Mouse (Mus musculus): Measurements from ENCODE around the gene Rab29. TPM values are rescaled to one million over a fixed set of nuclear protein-coding genes. Genes with fewer than 3 reads are reported as not detected.

The Rab29 gene
- polyA plus RNA-seq, 1 experiment from 2014 or later = 14.7 TPM

- no peak for ATAC-seq (ENCODE audit: insufficient number of reproducible peaks, insufficient read depth, low FRiP score, low TSS enrichment, low read depth)
Observed at GRCm38 (mm10) chr1:131829279-131829678, 37.7 kb upstream of the Rab29 start.

DNA sequence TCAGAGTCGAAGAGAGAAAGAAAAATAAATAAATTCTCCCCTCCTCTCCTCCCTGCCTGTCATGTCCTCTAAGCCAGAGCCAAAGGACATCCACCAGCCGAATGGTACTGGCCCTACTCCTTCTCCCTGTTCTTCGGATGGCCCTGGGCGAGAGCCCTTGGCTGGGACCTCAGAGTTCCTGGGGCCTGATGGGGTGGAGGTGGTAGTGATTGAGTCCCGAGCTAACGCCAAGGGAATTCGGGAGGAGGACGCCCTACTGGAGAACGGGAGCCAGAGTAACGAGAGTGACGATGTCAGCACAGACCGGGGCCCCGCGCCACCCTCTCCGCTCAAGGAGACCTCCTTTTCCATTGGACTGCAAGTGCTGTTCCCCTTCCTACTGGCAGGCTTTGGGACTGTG, 36.5 kb upstream of the Rab29 start:
- Histone ChIP-seq H3K27me3 (no peaks in the 10 kb centered on the region), H3K36me3 (peaks cover 53% of the 10 kb centered on the region), H3K4me2 (no peak overlapping the region), H3K4me3 (replicated peaks) (no peak overlapping the region), H3K27ac (no peak overlapping the region), H3K9ac (replicated peaks) (no peak overlapping the region), H3K4me1 (replicated peaks) (peaks cover 34% of the 10 kb centered on the region), H3K9me3 (no peaks in the 10 kb centered on the region)
- ATAC-seq (ENCODE audit: insufficient number of reproducible peaks, insufficient read depth, low FRiP score, low TSS enrichment, low read depth) = no peak
- WGBS = 86% methylated on average over 15 of the region's 15 CpGs

More at GRCm38 (mm10) chr1:131829279-131829678, 37.7 kb upstream of the Rab29 start:
- Histone ChIP-seq H3K27ac (no peak overlapping the region), H3K4me2 (peak overlapping the region; percentile 78), H3K36me3 (peaks cover 40% of the 10 kb centered on the region), H3K27me3 (no peaks in the 10 kb centered on the region), H3K9me3 (no peaks in the 10 kb centered on the region), H3K9ac (replicated peaks) (peak overlapping the region; percentile 85), H3K4me3 (replicated peaks) (peak overlapping the region; percentile 74), H3K4me1 (replicated peaks) (peaks cover 36% of the 10 kb centered on the region)
- 43% methylated on average over 5 of the region's 5 CpGs for WGBS

DNA sequence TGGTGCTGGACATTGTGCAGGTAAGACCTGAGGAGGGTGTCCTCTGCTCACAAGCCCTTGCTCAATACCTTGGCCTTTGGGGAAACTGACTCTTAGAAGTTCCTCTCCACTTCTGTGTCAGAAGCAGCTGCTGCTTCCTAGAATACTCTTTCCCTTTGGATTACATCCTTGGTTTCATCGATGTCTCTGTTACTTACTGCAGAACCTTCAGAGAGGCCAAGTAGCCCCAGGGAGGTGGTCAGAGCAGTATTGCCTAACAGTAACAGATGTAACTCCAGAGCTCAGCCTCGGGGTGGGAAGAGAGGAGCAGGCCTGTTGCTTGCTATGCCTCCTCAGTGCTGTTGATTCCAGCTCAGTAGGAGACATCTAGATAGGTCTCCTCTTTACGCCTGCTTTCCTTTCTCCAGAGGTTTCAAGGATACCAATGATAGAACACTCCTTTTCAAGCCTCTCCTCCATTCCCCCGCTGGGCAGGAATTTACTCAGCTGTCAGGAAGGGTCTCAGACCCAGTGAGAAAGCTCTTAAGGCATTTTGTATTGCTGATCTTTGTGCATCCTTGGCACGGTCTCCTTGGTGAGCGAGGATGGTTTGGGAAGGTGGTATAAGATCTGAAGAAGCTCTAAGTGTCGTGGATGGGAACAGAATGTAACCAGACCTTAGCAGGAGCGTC, 35.9 kb upstream of the Rab29 start:
- Histone ChIP-seq H3K4me3 (replicated peaks) (no peak overlapping the region), H3K36me3 (peaks cover 56% of the 10 kb centered on the region), H3K27ac (no peak overlapping the region), H3K9ac (replicated peaks) (no peak overlapping the region), H3K4me1 (replicated peaks) (peaks cover 34% of the 10 kb centered on the region), H3K9me3 (no peaks in the 10 kb centered on the region), H3K27me3 (no peaks in the 10 kb centered on the region), H3K4me2 (no peak overlapping the region)
- ATAC-seq (ENCODE audit: insufficient number of reproducible peaks, insufficient read depth, low FRiP score, low TSS enrichment, low read depth) = no peak
- WGBS = 80% methylated on average over 8 of the region's 8 CpGs

GRCm38 (mm10) chr1:131837035-131837434, 30.0 kb upstream of the Rab29 start:
- Histone ChIP-seq H3K36me3 (peaks cover 84% of the 10 kb centered on the region), H3K4me2 (no peak overlapping the region), H3K27me3 (no peaks in the 10 kb centered on the region), H3K4me1 (replicated peaks) (peaks cover 4% of the 10 kb centered on the region; the same call in 1 of the 2 replicates), H3K9me3 (no peaks in the 10 kb centered on the region), H3K9ac (replicated peaks) (no peak overlapping the region), H3K4me3 (replicated peaks) (no peak overlapping the region), H3K27ac (no peak overlapping the region)
- WGBS = 80% methylated on average over 3 of the region's 3 CpGs
- ATAC-seq (ENCODE audit: insufficient number of reproducible peaks, insufficient read depth, low FRiP score, low TSS enrichment, low read depth) = no peak

DNA sequence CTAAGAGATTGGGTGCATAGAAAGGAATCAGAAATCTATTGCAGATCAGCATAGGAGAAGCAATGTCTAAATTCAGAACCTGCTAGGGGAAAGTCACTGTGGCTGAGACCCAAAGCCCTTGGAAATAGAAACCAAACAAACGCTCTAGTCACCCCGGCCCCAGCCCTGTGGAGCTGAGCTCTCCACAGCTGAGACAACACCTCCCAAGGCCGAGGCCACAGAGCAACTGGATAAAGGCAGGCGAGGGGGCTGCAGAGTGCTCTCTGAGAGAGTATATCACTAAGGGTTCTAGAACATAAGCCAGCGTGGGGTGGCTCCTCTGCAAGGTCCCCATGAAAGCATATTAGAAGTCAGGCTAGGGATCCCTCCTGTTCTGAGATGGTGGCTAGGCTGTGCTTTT, 28.5 kb upstream of the Rab29 start:
- ATAC-seq (ENCODE audit: insufficient number of reproducible peaks, insufficient read depth, low FRiP score, low TSS enrichment, low read depth) = no peak
- Histone ChIP-seq H3K4me2 (no peak overlapping the region), H3K4me1 (replicated peaks) (no peaks in the 10 kb centered on the region), H3K9ac (replicated peaks) (no peak overlapping the region), H3K27ac (no peak overlapping the region), H3K4me3 (replicated peaks) (no peak overlapping the region), H3K36me3 (peaks cover 86% of the 10 kb centered on the region), H3K27me3 (no peaks in the 10 kb centered on the region), H3K9me3 (no peaks in the 10 kb centered on the region)
- 81% methylated on average over 5 of the region's 5 CpGs for WGBS

DNA sequence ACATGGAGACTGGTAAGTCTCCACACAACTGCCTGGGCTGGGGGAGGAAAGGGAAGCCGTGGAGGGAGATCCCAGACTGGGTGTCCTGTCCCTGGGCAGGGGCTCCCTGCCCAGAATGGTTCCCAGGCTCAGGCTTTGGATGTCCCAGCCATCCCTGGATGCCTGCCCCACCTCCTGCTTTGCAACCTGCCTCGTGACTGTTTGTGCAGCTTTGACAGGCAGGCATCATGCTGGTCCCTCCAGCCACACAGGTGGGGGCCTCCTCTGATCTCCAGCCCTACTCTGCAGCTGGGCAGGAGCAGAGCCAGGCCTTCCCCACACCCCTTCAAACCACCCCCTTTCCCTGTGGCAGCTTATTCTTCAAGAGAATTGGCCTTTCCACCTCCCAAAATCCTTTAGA, 27.7 kb upstream of the Rab29 start:
- H3K4me1 ChIP-seq (replicated peaks) = no peaks in the 10 kb centered on the region
- H3K4me3 ChIP-seq (replicated peaks) = no peak overlapping the region
- no peak overlapping the region for H3K9ac ChIP-seq (replicated peaks)
- H3K27me3 ChIP-seq = no peaks in the 10 kb centered on the region
- H3K9me3 ChIP-seq = no peaks in the 10 kb centered on the region
- peaks cover 86% of the 10 kb centered on the region for H3K36me3 ChIP-seq
- no peak overlapping the region for H3K4me2 ChIP-seq
- no peak for ATAC-seq (ENCODE audit: insufficient number of reproducible peaks, insufficient read depth, low FRiP score, low TSS enrichment, low read depth)
- no peak overlapping the region for H3K27ac ChIP-seq
- WGBS = 66% methylated on average over 2 of the region's 2 CpGs

DNA sequence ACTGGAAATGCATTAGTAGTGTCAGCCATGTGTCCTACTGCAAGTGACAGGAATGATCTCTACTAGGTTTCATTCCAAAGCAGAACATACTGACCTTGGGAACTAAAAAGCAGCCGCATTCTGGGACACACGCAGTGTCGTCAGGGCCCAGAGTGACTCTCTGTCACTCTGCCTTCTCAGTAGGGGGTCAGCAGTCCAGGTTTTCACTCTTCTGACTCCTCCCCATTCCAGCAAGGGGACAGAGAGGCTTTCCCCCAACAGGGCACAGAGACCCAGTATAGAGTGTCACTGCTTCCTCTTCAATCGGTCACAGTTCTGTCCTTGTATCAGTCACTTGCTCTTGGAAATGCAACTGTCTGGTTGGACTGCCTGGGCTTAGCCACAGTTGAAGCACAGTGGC, 24.8 kb upstream of the Rab29 start:
- whole genome bisulfite sequencing = 90% methylated on average over 4 of the region's 4 CpGs

GRCm38 (mm10) chr1:131843758-131844157, 23.3 kb upstream of the Rab29 start:
- Histone ChIP-seq H3K4me2 (no peak overlapping the region), H3K4me3 (replicated peaks) (no peak overlapping the region), H3K27me3 (no peaks in the 10 kb centered on the region), H3K27ac (no peak overlapping the region), H3K9me3 (no peaks in the 10 kb centered on the region), H3K9ac (replicated peaks) (no peak overlapping the region), H3K4me1 (replicated peaks) (no peaks in the 10 kb centered on the region), H3K36me3 (peaks cover 95% of the 10 kb centered on the region)
- WGBS = 94% methylated on average over 10 of the region's 10 CpGs
- ATAC-seq (ENCODE audit: insufficient number of reproducible peaks, insufficient read depth, low FRiP score, low TSS enrichment, low read depth) = no peak

More for the DNA sequence above, 24.8 kb upstream of the Rab29 start:
- no peaks in the 10 kb centered on the region for H3K27me3 ChIP-seq
- no peaks in the 10 kb centered on the region for H3K4me1 ChIP-seq (replicated peaks)
- H3K36me3 ChIP-seq = peaks cover 90% of the 10 kb centered on the region
- no peak overlapping the region for H3K9ac ChIP-seq (replicated peaks)
- no peak overlapping the region for H3K4me2 ChIP-seq
- H3K9me3 ChIP-seq = no peaks in the 10 kb centered on the region
- H3K27ac ChIP-seq = no peak overlapping the region
- no peak for ATAC-seq (ENCODE audit: insufficient number of reproducible peaks, insufficient read depth, low FRiP score, low TSS enrichment, low read depth)
- H3K4me3 ChIP-seq (replicated peaks) = no peak overlapping the region

DNA sequence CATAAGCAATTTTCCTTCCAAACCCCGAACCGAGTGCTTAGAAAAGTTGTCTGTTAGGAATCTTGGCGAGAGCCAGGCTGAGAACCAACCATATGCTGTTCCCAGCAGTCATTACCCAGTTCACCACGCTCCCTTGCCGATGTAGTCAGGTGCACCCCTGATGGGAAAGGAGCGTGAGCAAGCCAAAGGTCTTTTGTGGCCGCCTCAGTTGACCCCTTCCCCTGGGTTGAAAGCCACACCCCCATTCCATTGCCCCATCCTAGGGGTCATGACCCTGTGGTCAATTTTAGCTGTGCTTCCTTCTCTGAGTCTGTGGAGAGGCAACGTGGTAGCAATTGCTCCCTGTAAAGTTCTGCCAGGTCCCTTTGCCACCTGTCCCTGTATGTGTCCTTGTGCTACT, 22.1 kb upstream of the Rab29 start:
- Histone ChIP-seq H3K4me1 (replicated peaks) (no peaks in the 10 kb centered on the region), H3K27me3 (no peaks in the 10 kb centered on the region), H3K36me3 (peaks cover 84% of the 10 kb centered on the region), H3K27ac (no peak overlapping the region), H3K4me2 (no peak overlapping the region), H3K9ac (replicated peaks) (no peak overlapping the region), H3K4me3 (replicated peaks) (no peak overlapping the region), H3K9me3 (no peaks in the 10 kb centered on the region)
- WGBS = 82% methylated on average over 8 of the region's 8 CpGs
- ATAC-seq (ENCODE audit: insufficient number of reproducible peaks, insufficient read depth, low FRiP score, low TSS enrichment, low read depth) = no peak

- no peak overlapping the region for H3K27ac ChIP-seq
- ATAC-seq (ENCODE audit: insufficient number of reproducible peaks, insufficient read depth, low FRiP score, low TSS enrichment, low read depth) = no peak
- H3K9ac ChIP-seq (replicated peaks) = no peak overlapping the region
- no peaks in the 10 kb centered on the region for H3K27me3 ChIP-seq
- no peaks in the 10 kb centered on the region for H3K9me3 ChIP-seq
- H3K36me3 ChIP-seq = peaks cover 70% of the 10 kb centered on the region
- H3K4me1 ChIP-seq (replicated peaks) = no peaks in the 10 kb centered on the region
- no peak overlapping the region for H3K4me3 ChIP-seq (replicated peaks)
- WGBS = 79% methylated on average over 5 of the region's 5 CpGs
- H3K4me2 ChIP-seq = no peak overlapping the region
Observed at GRCm38 (mm10) chr1:131846255-131846654, 20.8 kb upstream of the Rab29 start.

DNA sequence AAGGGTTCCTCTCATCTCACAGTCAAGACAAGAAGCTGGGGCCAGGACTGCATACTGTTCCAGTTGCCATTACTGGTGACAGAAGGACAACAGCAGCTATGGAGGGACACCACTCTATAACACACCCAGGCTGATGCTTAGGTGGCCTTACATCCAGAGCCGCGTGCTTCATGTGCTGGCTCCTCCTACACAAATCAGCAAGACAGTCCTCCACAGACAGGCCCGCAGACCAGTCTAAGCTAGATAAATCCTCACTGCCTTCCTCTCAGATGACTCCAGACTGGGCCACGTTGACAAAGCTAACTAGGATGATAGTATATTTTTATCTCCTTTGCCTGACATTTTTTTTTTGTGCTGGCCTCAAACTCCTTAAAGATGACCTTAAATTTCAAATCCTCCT, 5.2 kb upstream of the Rab29 start:
- no peaks in the 10 kb centered on the region for H3K4me1 ChIP-seq (replicated peaks)
- H3K4me3 ChIP-seq (replicated peaks) = no peak overlapping the region
- WGBS = 79% methylated on average over 4 of the region's 4 CpGs

DNA sequence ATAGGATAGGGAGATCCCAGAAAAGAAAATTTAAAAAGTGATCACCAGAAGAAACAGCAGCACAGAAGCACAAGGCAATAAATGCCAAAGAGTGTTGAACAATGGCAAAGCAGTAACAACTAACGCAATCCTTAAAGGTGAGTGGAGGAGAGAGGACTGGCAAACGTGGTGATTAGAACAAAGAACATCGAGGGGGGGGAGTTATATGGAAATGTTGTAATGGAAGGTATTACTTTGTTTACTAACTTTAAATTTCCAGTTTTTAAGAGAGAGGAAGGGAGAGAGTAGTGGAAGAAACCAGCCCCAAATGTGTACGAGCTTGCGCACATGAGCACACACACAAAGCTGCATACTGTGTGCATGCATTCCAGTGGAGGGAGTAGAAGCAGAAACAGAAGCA, 1.4 kb upstream of the Rab29 start:
- Histone ChIP-seq H3K36me3 (no peaks in the 10 kb centered on the region), H3K9me3 (no peaks in the 10 kb centered on the region), H3K27ac (no peak overlapping the region), H3K4me3 (replicated peaks) (no peak overlapping the region), H3K27me3 (peaks cover 14% of the 10 kb centered on the region), H3K4me1 (replicated peaks) (no peaks in the 10 kb centered on the region), H3K9ac (replicated peaks) (no peak overlapping the region), H3K4me2 (no peak overlapping the region)
- ATAC-seq (ENCODE audit: insufficient number of reproducible peaks, insufficient read depth, low FRiP score, low TSS enrichment, low read depth) = no peak
- WGBS = 76% methylated on average over 5 of the region's 5 CpGs

More for the DNA sequence above, 5.2 kb upstream of the Rab29 start:
- peaks cover 3% of the 10 kb centered on the region; the same call in 1 of the 2 replicates for H3K27me3 ChIP-seq
- no peak overlapping the region for H3K27ac ChIP-seq
- no peaks in the 10 kb centered on the region for H3K9me3 ChIP-seq
- H3K4me2 ChIP-seq = no peak overlapping the region
- H3K9ac ChIP-seq (replicated peaks) = no peak overlapping the region
- ATAC-seq (ENCODE audit: insufficient number of reproducible peaks, insufficient read depth, low FRiP score, low TSS enrichment, low read depth) = no peak
- no peaks in the 10 kb centered on the region for H3K36me3 ChIP-seq
